Comparison of ENCODE assay signal across 8 mouse cellular contexts in genomic region chr1:192092879-192093660, GRCm38 (mm10). TPM values are rescaled to one million over a fixed set of nuclear protein-coding genes. Genes with fewer than 3 reads are reported as not detected.
DNase-seq lines count a peak whose midpoint lies in the region; ATAC-seq lines count a peak whose summit lies in the region.

No protein-coding gene starts in this region.

- no peaks in the 10 kb centered on the region for H3K9me3 ChIP-seq in hindbrain, embryonic 14.5 days (ENCODE audit: control insufficient read depth, low read length)

- H3K4me3 ChIP-seq in hindbrain, embryonic 14.5 days (replicated peaks; ENCODE audit: low read length): peak overlapping the region; percentile 39

- H3K27me3 ChIP-seq in hindbrain, embryonic 14.5 days (ENCODE audit: control insufficient read depth, insufficient read depth, low read length): peaks cover 18% of the 10 kb centered on the region

- H3K4me1 ChIP-seq in hindbrain, embryonic 14.5 days (replicated peaks; ENCODE audit: control insufficient read depth, insufficient read depth, low read length): no peaks in the 10 kb centered on the region

- ATAC-seq in activated CD4-positive, CD25-positive, alpha-beta regulatory T cell, adult 4 months: peak; percentile 69
- ATAC-seq in hindbrain, embryonic 14.5 days (ENCODE audit: low FRiP score): peak; percentile 88

- H3K36me3 ChIP-seq in hindbrain, embryonic 14.5 days (replicated peaks; ENCODE audit: control insufficient read depth, insufficient read depth): no peaks in the 10 kb centered on the region; the same call in 1 of the 2 replicates

- H3K4me2 ChIP-seq in hindbrain, embryonic 14.5 days (replicated peaks): peak overlapping the region; percentile 93

- H3K27ac ChIP-seq in hindbrain, embryonic 14.5 days: no peak overlapping the region

- H3K9ac ChIP-seq in hindbrain, embryonic 14.5 days: peak overlapping the region; percentile 50

- 33% methylated on average over 16 of the region's 16 CpGs for WGBS in hindbrain, embryonic 14.5 days

- peak; percentile 82 to 87 for DNase-seq in cerebellum, postnatal 36 days
- DNase-seq in frontal cortex, postnatal 36 days (ENCODE audit: low spot score in 2 of 2): peak; percentile 84 to 91
- peak; percentile 88 for DNase-seq in hindbrain, embryonic 14.5 days (ENCODE audit: low spot score)
- peak; percentile 80 to 81 for DNase-seq in layer of hippocampus, postnatal 36 days
- peak; percentile 95 for DNase-seq in lung, postnatal 36 days
- DNase-seq in retina, postnatal 7 days (ENCODE audit: low read depth, low spot score): peak; percentile 78
- DNase-seq in urinary bladder, adult 2 months (ENCODE audit: low spot score): peak; percentile 44

RNA-seq across cellular contexts. Expression of gene Traf5, which starts 0.7 kb away (rescaled TPM):
- 10 to 100 TPM; 54.1 to 58.9 TPM for polyA plus RNA-seq in activated CD4-positive, CD25-positive, alpha-beta regulatory T cell, adult 4 months (2017; shearing (Covaris generic))
- polyA plus RNA-seq in hindbrain, embryonic 14.5 days (2014; fragmentation: Nextera tagmentation; extraction: Ambion mirVana): 1.8 and 2.9 TPM in 2 replicates
- 1 to 10 TPM; 2.5 to 2.8 TPM for total RNA-seq in layer of hippocampus, postnatal 36 days (2021)
- polyA plus RNA-seq in urinary bladder, adult 2 months (2012; rRNA removed): 50.6 and 60.3 TPM in 2 replicates

RNA-seq across cellular contexts. Expression of gene Rcor3, which starts 44.8 kb away (rescaled TPM):
- polyA plus RNA-seq in activated CD4-positive, CD25-positive, alpha-beta regulatory T cell, adult 4 months (2017; shearing (Covaris generic)): 10 to 100 TPM; 16.0 to 17.8 TPM
- polyA plus RNA-seq in hindbrain, embryonic 14.5 days (2014; fragmentation: Nextera tagmentation; extraction: Ambion mirVana): 36.9 and 40.2 TPM in 2 replicates
- total RNA-seq in layer of hippocampus, postnatal 36 days (2021): 10 to 100 TPM; 46.1 to 52.7 TPM
- polyA plus RNA-seq in urinary bladder, adult 2 months (2012; rRNA removed): 32.0 and 34.2 TPM in 2 replicates

Comparison
In these comparisons a context has a peak if more than half of its experiments do, and no peak if none do; other contexts are left out.
1. DNase-seq: peak in every context shown above with its lines; median percentile 95 in lung, postnatal 36 days; 88 in hindbrain, embryonic 14.5 days; 88 in frontal cortex, postnatal 36 days; 84 in cerebellum, postnatal 36 days; 80 in layer of hippocampus, postnatal 36 days; 78 in retina, postnatal 7 days; 44 in urinary bladder, adult 2 months.
2. RNA of gene Traf5, which starts 0.7 kb away (polyA plus RNA-seq): 54.1 to 58.9 TPM in activated CD4-positive, CD25-positive, alpha-beta regulatory T cell, adult 4 months and 50.6 to 60.3 TPM in urinary bladder, adult 2 months; 1.8 to 2.9 TPM in hindbrain, embryonic 14.5 days; every median in the first group is over 10 times any median in the second.